In the genomic region with DNA sequence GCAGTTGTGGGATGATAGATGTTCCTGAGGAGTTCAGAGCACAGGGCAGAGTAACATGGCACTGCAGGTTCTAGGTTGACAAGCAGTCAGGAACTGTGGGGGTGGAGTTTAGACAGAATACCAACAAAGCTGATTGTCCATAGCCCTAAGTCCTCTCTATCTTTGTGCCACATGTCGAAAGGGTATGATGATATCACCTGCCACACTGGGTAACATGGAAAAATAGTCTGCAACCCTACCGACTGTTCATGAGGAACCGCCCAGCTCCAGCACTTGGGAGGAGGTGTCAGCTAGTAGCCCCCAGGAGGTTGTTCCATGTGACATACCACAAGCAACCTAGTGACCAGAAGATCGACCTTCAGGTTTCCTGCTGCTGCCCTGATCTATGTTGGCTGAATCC, we compare ENCODE assay signal across 21 mouse cellular contexts.
"Had no signal": no experiment of that assay in that cellular context is flagged by ENCODE, and none has a peak within 500 bp of the region (broad histone marks: within the 10 kb centered on the region; RNA-seq: fewer than 3 reads in every experiment).

No protein-coding gene starts in this region.

- H3K9ac ChIP-seq: limb, embryonic 13.5 days; lung, embryonic 15.5 days; midbrain, embryonic 12.5 days; midbrain, embryonic 15.5 days; neural tube, embryonic 12.5 days; neural tube, embryonic 15.5 days had no signal

- ATAC-seq: midbrain, embryonic 15.5 days had no signal

- H3K4me2 ChIP-seq: limb, embryonic 13.5 days; lung, embryonic 15.5 days; midbrain, embryonic 12.5 days; midbrain, embryonic 15.5 days; neural tube, embryonic 12.5 days; neural tube, embryonic 15.5 days had no signal

- DNase-seq: kidney, adult 9 months; kidney, postnatal 25 days; layer of hippocampus, adult 9-11 months; lung, adult 18-20 months; lung, postnatal 10 days; lung, postnatal 36 days; right cerebral cortex, adult 18-20 months; right cerebral cortex, postnatal 14 days; right cerebral cortex, postnatal 4 days; thymus, adult 2 months; thymus, postnatal 14 days; thymus, postnatal 4 days had no signal

- H3K27ac ChIP-seq: layer of hippocampus, adult 2 months; limb, embryonic 10.5 days; limb, embryonic 13.5 days; lung, embryonic 15.5 days; midbrain, embryonic 12.5 days; midbrain, embryonic 15.5 days; neural tube, embryonic 12.5 days; neural tube, embryonic 15.5 days; stomach, postnatal 0 days had no signal

- H3K9me3 ChIP-seq: limb, embryonic 10.5 days; limb, embryonic 13.5 days; lung, embryonic 15.5 days; midbrain, embryonic 12.5 days; midbrain, embryonic 15.5 days; neural tube, embryonic 12.5 days; neural tube, embryonic 15.5 days had no signal

- H3K4me3 ChIP-seq: layer of hippocampus, adult 2 months; limb, embryonic 10.5 days; limb, embryonic 13.5 days; lung, embryonic 15.5 days; midbrain, embryonic 12.5 days; midbrain, embryonic 15.5 days; neural tube, embryonic 12.5 days; neural tube, embryonic 15.5 days had no signal

- H3K27me3 ChIP-seq: limb, embryonic 13.5 days; lung, embryonic 15.5 days; midbrain, embryonic 12.5 days; midbrain, embryonic 15.5 days; neural tube, embryonic 12.5 days; neural tube, embryonic 15.5 days had no signal
